Mouse (Mus musculus): ENCODE data around the gene Fam171a2. TPM values are rescaled to one million over a fixed set of nuclear protein-coding genes. Genes with fewer than 3 reads are reported as not detected.

Fam171a2 gene
- total RNA-seq, 2 experiments from 2014 or later = 12.3 to 15.3 TPM

DNA sequence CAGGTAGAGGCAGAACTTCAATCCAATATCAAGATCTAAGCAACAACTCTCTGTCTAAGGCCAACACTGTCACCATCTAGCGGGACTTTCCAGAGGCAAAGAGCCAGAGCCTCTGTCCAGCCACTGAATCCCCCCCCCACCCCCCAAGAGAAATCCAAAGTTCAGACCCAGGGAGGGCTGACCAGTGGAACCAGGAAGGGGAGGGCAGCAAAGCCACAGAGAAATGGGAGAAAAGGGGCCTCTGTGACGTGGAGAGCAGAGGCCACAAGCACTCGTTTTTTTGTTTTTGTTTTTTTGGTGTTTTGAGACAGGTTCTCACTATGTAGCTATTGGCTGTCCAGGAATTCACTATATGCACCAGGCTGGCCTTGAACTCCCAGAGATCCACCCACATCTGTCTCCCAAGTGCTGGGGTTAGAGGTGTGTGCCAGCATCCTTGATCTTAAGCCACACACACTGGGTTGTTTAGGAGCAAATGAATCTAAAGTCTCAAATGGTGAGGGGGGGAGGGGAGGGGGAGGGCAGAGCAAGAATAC lies 37.6 kb downstream of the Fam171a2 start:
- peak; percentile 31 for DNase-seq

DNA sequence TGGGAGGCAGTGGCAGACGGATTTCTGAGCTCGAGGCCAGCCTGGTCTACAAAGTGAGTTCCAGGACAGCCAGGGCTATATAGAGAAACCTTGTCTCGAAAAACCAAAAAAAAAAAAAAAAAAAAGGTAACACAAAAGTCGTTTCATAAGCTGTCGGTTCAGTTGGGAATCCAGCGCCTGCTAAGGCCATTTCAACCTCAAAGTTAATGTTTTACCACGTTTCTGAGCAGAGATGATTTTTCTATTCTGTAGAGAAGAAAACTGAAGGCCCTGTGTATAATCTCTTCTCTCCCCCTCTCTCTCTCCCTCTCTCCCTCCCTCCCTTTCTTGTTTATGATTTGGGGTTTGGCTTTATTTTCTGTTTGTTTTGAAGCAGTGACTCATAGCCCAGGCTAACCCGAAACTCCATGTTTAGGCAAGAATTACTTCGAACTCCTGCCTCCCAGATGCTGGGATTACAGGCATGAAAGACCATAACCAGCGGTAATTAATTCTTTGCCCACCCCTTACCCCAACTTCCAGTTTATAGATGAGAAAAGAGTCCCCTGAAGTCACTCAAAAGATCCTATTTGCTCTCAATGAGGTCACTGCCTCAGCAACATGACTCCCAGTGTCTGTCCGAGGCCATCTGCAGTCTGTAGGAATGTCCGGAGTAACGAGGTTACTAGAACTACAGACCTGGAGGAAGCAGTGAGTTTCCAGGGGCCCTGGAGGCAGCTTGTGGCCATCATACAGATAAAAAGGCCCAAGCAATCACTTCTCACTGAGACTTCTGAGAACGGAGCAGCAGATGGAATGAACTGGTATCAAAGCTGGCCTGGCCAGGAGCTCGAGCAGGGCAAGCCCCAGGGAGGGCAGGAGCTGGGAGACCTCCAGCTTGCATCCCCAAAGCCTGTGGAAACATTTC lies 38.3 kb downstream of the Fam171a2 start:
- no peak for DNase-seq

DNA sequence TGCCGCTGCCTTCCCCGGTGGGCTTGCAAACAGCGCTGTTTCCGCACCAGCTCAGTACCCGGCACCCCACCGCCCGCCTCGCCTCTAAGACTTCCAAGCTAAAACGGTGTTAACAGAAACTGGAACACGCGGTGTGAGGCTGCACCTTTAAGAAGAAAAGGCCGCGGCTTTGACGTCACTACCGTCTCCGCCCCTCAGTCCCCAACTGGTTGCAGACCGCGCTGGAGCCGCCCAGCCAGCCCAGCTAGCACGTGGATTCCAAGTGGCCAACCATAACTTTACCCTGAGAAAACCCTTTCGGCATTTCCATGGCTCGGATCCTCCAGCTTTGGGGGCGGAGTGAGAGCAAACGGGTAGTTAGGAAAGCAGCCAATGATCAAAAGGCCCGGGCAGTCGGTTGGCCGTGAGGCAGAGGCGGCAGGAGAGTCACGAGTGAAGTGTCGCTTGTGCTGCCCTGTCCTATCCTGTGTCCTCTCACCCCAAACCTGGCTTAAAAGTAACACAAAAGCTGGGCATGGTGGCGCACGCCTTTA lies 39.1 kb downstream of the Fam171a2 start:
- peak; percentile 97 for DNase-seq

DNA sequence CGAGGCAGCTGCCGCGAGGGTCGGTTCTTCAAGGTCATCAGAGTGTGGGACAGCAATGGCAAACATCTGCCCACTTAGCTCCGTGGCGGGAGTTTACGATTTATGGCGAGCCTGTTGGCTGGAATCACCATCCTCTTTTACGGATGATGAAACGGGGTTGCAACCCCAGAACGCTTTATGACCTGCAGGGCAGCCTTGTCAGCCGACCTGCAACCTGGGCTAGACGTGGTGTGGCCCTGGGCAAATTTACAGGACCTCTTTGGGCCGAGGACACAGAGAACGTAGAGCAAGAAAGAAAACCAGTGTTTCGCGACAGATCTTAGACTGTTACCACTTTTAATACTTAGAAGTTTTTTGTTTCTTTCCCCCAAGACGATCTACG lies 39.7 kb downstream of the Fam171a2 start, which contains the start of gene Slc25a39:
TSS of gene Slc25a39 (minus strand) at position 113 of the 382 bp plus-strand sequence.
- DNase-seq = no peak

DNA sequence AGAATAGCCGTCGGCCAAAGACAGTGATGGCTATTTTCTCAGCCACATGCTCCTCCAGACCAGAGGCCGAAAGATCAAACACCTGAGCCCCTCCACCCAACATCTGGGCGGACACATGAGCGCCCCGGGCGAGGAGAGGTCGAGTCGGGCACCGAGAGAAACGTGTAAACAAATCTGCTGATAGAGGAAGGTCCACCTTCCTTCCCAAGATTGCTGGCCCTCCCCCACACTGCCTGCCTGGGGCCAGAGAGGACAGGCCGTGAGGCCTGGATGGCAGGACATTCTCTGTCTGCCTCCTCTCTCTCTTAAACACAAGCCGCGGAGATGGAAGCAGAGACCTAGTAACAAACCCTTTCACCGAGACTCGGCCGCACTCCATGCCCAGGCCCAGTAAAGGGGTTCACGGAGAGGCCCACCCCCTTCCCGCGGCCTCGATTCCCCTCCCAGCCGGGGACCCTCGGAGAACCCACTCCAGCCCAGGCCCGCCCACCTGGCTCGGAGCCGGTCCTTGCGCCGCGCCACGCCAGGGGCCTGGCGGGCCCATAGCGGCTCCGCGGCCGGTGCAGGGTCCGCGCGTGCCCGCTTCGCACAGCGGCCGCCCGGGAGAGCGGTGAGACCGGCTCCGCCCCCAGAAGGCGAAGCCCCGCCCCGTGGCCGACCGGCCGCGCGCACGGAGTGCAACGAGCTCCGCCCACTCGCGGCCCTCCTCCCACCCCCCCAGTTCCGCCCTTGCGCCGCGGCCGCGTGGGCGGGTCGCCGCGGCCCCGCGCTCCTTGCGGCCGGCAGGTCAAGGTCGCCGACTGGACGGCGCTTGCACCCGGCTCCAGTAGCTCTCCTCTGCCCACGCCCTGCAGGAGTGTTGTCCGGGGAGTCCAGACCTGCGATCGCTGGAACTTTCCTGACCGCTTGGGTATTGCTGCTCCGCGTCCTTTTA lies 40.3 kb downstream of the Fam171a2 start:
- peak; percentile 98 for DNase-seq

DNA sequence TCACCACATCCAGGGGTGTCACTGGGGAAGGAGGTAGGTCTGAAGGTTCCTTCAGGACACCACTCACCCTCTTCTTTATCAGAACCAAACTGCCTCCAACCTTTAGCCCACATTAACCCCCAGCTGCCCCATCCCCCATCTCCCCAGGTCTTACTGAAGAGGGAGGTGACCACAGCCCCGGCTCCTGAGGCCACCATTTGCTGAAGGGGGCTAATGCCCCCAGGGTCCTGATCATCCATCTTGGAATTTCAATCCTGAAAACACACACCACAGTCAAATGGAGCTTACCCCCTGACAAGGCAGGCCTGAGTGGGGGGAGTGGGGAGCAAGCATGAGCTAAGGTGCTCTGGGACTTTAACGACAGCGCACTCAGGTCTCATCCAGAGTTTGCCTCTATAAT lies 41.1 kb downstream of the Fam171a2 start:
- DNase-seq = peak; percentile 30

DNA sequence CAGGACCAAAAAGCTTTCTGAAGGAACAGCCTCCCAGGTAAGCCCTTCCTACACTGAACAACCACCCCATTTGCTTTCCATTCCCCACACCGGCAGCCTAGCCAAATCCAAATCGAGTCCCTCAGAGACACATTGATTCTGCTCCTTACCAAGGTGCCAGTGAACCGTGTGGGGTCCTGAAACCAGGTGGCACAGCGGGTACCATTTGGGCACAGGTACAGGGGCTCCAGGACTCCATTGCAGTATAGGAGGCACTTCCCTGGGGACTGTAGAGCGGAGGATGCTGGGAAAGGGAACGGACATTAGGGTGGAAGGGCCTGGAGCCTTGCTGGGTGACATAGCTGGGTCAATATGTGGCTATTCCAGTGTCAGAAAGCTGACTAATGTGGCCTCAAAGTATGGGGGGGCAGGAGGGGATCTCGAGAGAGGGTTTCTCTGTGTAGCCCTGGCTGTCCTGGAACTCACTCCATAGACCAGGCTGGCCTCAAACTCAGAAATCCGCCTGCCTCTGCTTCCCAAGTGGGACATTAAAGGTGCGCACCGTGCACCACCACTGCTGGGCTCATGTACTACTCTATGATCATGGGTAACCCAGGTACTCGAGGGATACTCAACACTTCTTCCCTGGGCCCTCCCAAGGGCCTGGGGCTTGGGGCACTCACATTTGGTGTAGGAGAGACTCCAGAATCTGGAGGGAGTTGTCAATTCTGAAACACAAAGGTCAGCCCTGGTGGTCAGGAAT lies 41.8 kb downstream of the Fam171a2 start:
- peak; percentile 7 for DNase-seq

DNA sequence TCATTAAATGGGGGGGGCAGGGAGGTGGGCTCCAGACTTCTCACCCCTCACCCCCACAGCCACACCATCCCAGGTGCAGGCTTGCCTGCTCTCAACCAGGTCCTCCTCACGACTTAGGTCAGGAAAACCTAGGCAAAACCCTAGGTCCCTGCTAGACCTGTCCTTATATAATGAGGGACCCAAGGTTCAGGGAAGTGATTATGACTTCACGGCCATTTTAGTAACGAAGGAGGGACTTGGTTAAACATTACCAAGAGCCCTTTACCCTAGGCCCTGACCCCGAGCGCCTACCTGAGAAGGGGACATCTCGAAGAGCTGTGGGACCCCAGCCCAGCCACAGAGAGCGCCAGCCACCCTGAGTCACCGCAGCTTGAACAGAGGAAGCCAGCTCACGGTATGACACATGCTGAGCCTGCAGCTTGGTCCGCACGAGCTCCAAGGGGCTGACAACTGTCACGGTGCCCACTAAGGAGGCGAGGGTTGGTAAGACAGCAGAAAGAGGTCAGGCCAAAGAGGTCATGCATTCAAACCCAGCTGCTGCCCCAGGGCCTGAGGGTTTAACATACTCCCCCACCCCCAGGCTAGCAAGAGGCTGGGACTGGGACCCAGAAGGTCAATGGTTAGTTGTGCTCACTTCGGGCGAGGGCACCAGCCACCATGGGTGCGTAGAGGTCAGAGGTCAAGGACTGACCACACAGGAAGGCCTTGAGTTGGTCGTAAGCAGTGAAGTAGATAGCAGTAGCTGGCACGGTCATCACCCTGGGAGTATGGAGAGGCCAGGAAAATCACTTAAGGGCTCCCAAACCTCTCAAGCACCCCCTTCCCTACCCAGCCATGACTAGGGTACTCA lies 43.1 kb downstream of the Fam171a2 start:
- DNase-seq = peak; percentile 36

DNA sequence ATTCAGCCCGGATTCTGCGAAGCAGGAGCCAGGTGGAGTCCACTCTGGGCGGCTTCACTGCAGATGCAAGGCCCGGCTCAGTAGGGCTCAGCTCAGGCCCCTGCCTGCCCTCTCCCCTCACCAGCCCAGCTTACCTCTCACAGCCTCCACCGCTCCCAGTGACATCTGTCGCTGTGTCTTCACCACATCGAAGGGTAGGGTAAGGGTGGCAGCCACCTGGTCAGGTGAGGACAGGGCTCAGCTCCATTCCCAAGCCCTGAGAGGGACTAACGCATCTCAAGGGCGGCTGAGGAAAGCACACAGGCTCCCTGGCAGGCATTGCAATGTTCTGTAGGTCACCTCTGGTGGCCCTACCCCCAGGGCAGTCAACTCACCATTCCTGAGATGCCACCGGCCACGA lies 43.8 kb downstream of the Fam171a2 start:
- no peak for DNase-seq

DNA sequence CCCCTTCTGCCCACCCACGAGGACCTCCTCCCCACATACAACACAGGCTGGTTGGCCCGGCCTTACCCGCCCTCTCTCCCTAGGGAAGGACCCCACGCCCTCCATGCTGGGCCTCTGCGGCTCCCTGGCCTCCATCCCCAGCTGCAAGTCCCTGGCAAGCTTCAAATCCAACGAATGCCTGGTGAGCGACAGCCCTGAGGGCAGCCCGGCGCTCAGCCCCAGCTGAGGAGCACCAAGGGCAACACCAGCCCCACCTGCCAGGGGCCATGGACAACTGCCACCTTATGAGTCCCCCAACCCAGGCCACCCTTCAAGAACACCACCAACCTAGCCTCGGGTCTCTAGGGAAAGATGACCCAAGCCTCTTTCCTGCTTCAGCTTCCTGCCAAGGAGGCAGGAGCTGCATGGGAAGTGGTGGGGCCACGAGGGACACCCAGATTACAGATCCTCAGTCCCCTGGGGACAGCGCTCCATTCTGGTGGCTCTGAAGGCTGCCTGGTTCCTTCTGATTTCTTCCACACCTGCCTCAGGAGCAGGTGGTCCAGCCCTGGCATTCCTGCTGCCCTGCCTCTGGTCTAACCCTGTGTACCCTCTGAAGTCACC lies 45.5 kb downstream of the Fam171a2 start:
- DNase-seq = peak; percentile 50

DNA sequence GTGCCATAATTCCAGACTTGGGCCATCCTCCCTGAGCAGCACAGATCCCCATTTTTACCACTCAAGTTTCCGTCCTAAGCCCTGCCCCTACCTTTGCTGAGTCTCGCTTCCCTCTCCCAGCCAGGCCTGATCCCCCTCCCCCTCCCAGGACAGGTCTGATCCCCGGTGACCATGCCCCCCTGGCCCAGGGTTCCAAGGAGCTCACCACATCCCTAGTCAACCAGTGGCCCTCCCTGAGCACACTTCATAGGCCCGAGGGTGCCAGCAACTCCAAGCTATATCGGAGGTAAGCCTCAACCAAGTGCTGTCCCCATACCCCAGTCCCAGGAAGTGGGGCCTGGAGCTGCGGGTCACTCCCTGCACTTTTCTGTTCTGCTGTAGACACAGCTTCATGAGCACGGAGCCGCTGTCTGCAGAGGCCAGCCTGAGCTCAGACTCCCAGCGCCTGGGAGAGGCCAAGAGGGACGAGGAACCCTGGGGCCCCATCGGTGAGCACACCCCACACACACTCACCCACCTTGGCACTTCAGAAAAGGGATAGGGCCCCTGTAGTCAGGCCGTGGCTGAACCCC lies 46.9 kb downstream of the Fam171a2 start:
- peak; percentile 14 for DNase-seq

DNA sequence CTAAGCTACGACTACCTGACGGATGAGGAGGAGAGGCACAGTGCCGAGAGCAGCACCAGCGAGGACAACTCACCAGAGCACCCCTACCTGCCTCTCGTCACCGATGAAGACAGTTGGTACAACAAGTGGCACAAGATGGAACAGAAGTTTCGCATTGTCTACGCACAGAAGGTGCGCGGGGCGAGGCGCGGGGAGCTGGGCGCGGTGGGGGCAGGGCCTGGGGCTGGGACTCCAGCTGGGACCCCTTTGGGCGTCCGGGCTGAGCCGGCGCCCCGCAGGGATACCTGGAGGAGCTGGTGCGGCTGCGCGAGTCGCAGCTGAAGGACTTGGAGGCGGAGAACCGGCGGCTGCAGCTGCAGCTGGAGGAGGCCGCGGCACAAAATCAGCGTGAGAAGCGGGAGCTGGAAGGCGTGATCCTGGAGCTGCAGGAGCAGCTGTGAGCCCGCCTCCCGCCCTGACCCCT lies 47.8 kb downstream of the Fam171a2 start:
- peak; percentile 24 for DNase-seq

DNA sequence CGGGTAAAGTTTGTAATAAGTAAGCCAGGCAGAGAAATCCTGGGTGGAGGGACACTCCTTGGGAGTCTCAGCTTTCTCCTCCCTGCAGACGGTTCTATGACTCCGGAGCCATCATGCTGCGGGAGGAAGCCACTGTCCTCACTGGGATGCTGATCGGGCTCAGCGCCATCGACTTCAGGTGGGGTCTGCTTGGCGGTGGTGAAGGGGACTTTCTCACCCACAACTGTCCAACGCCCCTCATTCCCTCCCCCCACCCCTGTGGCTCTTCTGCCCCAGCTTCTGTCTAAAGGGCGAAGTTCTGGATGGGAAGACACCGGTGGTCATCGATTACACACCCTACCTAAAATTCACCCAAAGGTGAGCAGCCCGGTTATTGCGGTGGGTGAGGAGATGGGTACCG lies 48.4 kb downstream of the Fam171a2 start:
- DNase-seq = no peak

DNA sequence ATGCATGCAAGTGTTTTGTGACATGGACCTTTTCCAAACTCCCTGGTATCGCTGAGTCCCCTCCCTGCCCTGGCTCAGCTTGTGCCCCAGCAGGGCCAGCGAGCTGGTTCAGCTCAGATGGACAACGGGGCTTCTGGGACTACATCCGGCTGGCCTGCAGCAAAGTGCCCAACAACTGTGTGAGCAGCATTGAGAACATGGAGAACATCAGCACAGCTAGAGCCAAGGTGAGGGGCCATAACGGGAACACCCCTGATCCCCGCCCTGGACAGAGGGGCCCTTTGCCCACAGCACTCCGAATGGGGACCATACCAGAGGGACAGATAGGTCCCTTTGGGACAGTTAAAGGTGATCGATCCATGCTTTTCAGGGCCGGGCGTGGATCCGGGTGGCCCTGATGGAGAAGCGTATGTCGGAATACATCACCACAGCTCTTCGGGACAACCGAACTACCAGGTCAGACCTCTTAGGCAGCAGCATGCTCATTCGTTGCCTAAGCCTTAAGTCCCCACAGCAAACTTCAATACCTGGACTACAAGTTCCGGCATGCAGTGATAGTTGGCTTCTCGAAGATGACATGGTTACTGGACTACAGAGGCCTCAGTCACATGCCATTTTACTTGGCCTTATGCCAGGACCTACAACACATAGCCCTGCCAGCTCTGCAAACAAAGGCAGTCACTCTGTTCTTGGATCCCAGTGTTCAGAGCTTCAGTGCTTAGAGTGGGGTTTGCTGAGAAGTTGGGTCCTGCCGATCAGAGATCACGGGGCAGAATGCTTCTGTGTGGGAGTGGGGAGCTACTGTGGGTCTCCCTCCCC lies 49.3 kb downstream of the Fam171a2 start:
- peak; percentile 32 for DNase-seq

DNA sequence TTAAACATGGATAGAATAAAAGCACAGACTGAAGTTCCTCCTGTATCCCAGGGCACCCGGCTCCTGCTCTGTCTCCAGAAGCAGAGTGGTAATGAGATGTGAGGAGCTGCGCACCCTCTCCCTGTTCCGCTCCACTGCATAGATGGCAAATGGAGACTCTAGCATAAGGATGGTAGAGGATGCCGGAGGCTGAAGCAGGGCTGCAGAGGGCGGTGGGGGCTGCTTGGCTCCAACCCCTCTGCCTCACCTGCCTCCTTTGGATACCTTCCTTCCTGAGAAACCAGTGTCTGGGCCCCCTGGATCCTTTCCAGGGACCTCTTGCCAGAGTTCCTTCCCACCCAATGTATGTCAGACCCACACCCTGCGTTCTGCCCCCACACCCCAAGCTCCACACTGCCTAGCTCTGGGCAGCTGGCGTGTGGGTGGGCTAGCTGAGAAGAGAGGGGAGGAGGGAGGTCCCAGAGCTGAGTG lies 50.8 kb downstream of the Fam171a2 start:
- no peak for DNase-seq

DNA sequence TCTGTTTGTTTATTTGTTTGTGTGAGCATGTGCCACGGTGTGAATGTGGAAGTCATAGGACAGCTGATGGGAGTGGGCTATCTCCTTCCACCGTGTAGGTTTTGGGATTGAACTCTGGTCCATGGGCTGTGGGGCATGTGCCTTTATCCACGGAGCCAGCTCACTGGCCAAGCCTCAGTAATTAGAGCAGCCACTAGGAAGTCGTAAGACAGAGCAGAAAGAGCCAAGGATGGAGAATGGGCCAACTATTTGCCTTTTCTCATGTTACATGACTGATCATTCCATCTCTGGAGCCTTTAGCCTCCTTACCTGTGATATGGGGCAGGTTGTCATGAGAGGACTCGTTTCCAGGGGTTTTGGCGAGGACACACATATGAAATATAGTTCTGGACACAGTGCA lies 51.2 kb downstream of the Fam171a2 start:
- DNase-seq = no peak

DNA sequence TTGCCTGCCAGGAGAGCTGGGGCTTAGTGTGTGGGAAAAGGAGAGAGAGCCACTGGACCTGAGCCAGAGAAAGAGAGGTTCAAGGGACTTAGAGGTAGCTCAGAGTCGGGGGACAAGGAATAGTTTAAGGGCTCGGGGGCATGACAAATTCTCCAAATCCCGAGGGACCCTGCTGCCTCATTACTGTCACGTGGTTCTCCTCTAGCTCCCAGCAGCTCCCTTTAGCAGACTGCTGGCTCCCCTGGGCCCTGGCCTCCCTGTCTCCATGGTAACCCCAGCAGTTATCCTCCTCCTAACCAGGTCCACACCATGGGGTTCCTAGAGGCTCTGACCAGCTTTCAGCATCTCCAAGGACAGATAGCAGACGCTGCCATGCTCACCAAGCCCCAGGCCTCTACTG lies 52.2 kb downstream of the Fam171a2 start:
- no peak for DNase-seq

DNA sequence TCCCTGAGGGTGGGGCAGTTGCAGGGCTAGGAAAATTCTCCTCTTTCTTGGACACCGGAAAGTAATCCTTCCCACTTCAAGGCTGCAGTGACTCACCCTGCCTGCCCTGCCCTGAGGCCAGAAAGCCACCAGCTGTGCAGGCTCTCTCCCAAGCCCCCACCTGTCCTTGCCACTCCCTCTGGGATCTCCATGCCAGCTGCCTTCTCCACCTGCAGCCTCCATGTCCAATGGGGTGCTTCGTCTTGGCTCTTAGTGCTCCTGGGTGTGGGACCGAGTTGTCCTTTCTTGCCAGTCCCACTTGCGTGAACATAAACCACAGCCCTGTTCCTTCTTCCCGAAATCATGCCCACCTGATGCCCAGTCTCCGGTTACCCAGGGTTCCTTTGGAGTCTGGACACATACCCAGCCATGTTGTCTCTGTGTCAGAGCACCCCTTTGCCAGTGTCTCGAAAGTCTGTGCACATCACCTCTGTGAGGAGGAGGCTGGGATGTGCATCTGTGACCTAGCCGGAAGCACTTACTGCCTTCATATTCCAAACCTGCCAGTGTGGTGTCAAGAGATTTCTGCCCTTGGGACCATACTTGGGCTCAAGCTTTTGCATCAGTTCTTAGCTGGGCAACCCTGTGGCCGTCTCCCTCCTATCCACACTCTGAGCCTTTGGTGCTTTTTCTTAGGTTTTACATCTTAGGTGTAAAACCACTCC lies 52.9 kb downstream of the Fam171a2 start:
- DNase-seq = peak; percentile 51
